Mouse (Mus musculus): ENCODE data around the gene Nfib. TPM values are rescaled to one million over a fixed set of nuclear protein-coding genes. Genes with fewer than 3 reads are reported as not detected.

Gene Nfib
- polyA plus RNA-seq, 1 experiment from 2014 or later = 32.3 TPM

GRCm38 (mm10) chr4:82692009-82692326 is 13.6 kb downstream of the Nfib start:
- Histone ChIP-seq H3K4me3 (ENCODE audit: low read length) (no peak overlapping the region), H3K9me3 (ENCODE audit: control insufficient read depth, low read length) (no peaks in the 10 kb centered on the region), H3K4me2 (ENCODE audit: low read depth, low read length) (no peak overlapping the region), H3K27me3 (replicated peaks; ENCODE audit: control insufficient read depth, insufficient read depth, low read length) (no peaks in the 10 kb centered on the region), H3K9ac (ENCODE audit: low read depth, low read length) (no peak overlapping the region), H3K36me3 (ENCODE audit: control insufficient read depth, insufficient read depth, low read length) (no peaks in the 10 kb centered on the region), H3K4me1 (ENCODE audit: control insufficient read depth, insufficient read depth, low read length) (no peaks in the 10 kb centered on the region), H3K27ac (ENCODE audit: low read length) (no peak overlapping the region)
- ATAC-seq = no peak
- WGBS = 23% methylated on average over 3 of the region's 3 CpGs

- WGBS = 49% methylated on average over 4 of the region's 4 CpGs
- Histone ChIP-seq H3K4me1 (ENCODE audit: control insufficient read depth, insufficient read depth, low read length) (no peaks in the 10 kb centered on the region), H3K9me3 (ENCODE audit: control insufficient read depth, low read length) (no peaks in the 10 kb centered on the region), H3K4me2 (ENCODE audit: low read depth, low read length) (no peak overlapping the region), H3K9ac (ENCODE audit: low read depth, low read length) (no peak overlapping the region), H3K27ac (ENCODE audit: low read length) (no peak overlapping the region; the same call in 1 of the 2 replicates), H3K4me3 (ENCODE audit: low read length) (no peak overlapping the region), H3K27me3 (replicated peaks; ENCODE audit: control insufficient read depth, insufficient read depth, low read length) (no peaks in the 10 kb centered on the region), H3K36me3 (ENCODE audit: control insufficient read depth, insufficient read depth, low read length) (no peaks in the 10 kb centered on the region)
- ATAC-seq = peak; percentile 36; the same call in 1 of the 2 replicates
Measured at GRCm38 (mm10) chr4:82691126-82692008, 14.2 kb downstream of the Nfib start.

- WGBS = 38% methylated on average over 7 of the region's 7 CpGs
- Histone ChIP-seq H3K36me3 (ENCODE audit: control insufficient read depth, insufficient read depth, low read length) (no peaks in the 10 kb centered on the region), H3K9ac (ENCODE audit: low read depth, low read length) (no peak overlapping the region), H3K27me3 (replicated peaks; ENCODE audit: control insufficient read depth, insufficient read depth, low read length) (no peaks in the 10 kb centered on the region), H3K27ac (ENCODE audit: low read length) (no peak overlapping the region), H3K9me3 (ENCODE audit: control insufficient read depth, low read length) (no peaks in the 10 kb centered on the region), H3K4me3 (ENCODE audit: low read length) (no peak overlapping the region), H3K4me1 (ENCODE audit: control insufficient read depth, insufficient read depth, low read length) (no peaks in the 10 kb centered on the region), H3K4me2 (ENCODE audit: low read depth, low read length) (no peak overlapping the region)
- peak; percentile 56; the same call in 1 of the 2 replicates for ATAC-seq
Measured at GRCm38 (mm10) chr4:82690267-82690666, 15.3 kb downstream of the Nfib start.

- H3K4me2 ChIP-seq (ENCODE audit: low read depth, low read length) = no peak overlapping the region
- ATAC-seq = no peak
- H3K27me3 ChIP-seq (replicated peaks; ENCODE audit: control insufficient read depth, insufficient read depth, low read length) = no peaks in the 10 kb centered on the region
- 87% methylated on average over 6 of the region's 6 CpGs for WGBS
- no peaks in the 10 kb centered on the region for H3K4me1 ChIP-seq (ENCODE audit: control insufficient read depth, insufficient read depth, low read length)
- H3K4me3 ChIP-seq (ENCODE audit: low read length) = no peak overlapping the region
- H3K36me3 ChIP-seq (ENCODE audit: control insufficient read depth, insufficient read depth, low read length) = no peaks in the 10 kb centered on the region
- no peak overlapping the region for H3K27ac ChIP-seq (ENCODE audit: low read length)
- no peaks in the 10 kb centered on the region for H3K9me3 ChIP-seq (ENCODE audit: control insufficient read depth, low read length)
- H3K9ac ChIP-seq (ENCODE audit: low read depth, low read length) = no peak overlapping the region
Measured at GRCm38 (mm10) chr4:82686037-82686436, 19.5 kb downstream of the Nfib start.

GRCm38 (mm10) chr4:82684088-82684715 is 21.3 kb downstream of the Nfib start:
- Histone ChIP-seq H3K36me3 (ENCODE audit: control insufficient read depth, insufficient read depth, low read length) (no peaks in the 10 kb centered on the region), H3K9me3 (ENCODE audit: control insufficient read depth, low read length) (no peaks in the 10 kb centered on the region), H3K27me3 (replicated peaks; ENCODE audit: control insufficient read depth, insufficient read depth, low read length) (no peaks in the 10 kb centered on the region), H3K27ac (ENCODE audit: low read length) (no peak overlapping the region), H3K4me2 (ENCODE audit: low read depth, low read length) (no peak overlapping the region), H3K9ac (ENCODE audit: low read depth, low read length) (no peak overlapping the region), H3K4me3 (ENCODE audit: low read length) (no peak overlapping the region), H3K4me1 (ENCODE audit: control insufficient read depth, insufficient read depth, low read length) (no peaks in the 10 kb centered on the region)
- 53% methylated on average over 12 of the region's 12 CpGs for WGBS
- no peak for ATAC-seq

GRCm38 (mm10) chr4:82683583-82683982 is 22.0 kb downstream of the Nfib start:
- H3K4me1 ChIP-seq (ENCODE audit: control insufficient read depth, insufficient read depth, low read length) = no peaks in the 10 kb centered on the region
- no peaks in the 10 kb centered on the region for H3K36me3 ChIP-seq (ENCODE audit: control insufficient read depth, insufficient read depth, low read length)
- H3K4me2 ChIP-seq (ENCODE audit: low read depth, low read length) = no peak overlapping the region
- no peak overlapping the region for H3K4me3 ChIP-seq (ENCODE audit: low read length)
- no peaks in the 10 kb centered on the region for H3K9me3 ChIP-seq (ENCODE audit: control insufficient read depth, low read length)
- H3K27ac ChIP-seq (ENCODE audit: low read length) = no peak overlapping the region
- no peaks in the 10 kb centered on the region for H3K27me3 ChIP-seq (replicated peaks; ENCODE audit: control insufficient read depth, insufficient read depth, low read length)
- ATAC-seq = no peak
- 89% methylated on average over 6 of the region's 6 CpGs for whole genome bisulfite sequencing
- H3K9ac ChIP-seq (ENCODE audit: low read depth, low read length) = no peak overlapping the region

- H3K9ac ChIP-seq (ENCODE audit: low read depth, low read length) = no peak overlapping the region
- H3K27ac ChIP-seq (ENCODE audit: low read length) = no peak overlapping the region
- H3K4me3 ChIP-seq (ENCODE audit: low read length) = no peak overlapping the region
- 88% methylated on average over 2 of the region's 2 CpGs for WGBS
- H3K9me3 ChIP-seq (ENCODE audit: control insufficient read depth, low read length) = no peaks in the 10 kb centered on the region
- no peak overlapping the region for H3K4me2 ChIP-seq (ENCODE audit: low read depth, low read length)
- H3K36me3 ChIP-seq (ENCODE audit: control insufficient read depth, insufficient read depth, low read length) = no peaks in the 10 kb centered on the region
- no peak for ATAC-seq
- H3K4me1 ChIP-seq (ENCODE audit: control insufficient read depth, insufficient read depth, low read length) = no peaks in the 10 kb centered on the region
- no peaks in the 10 kb centered on the region for H3K27me3 ChIP-seq (replicated peaks; ENCODE audit: control insufficient read depth, insufficient read depth, low read length)
Measured at GRCm38 (mm10) chr4:82676104-82676503, 29.4 kb downstream of the Nfib start.

GRCm38 (mm10) chr4:82667271-82667872 is 38.2 kb downstream of the Nfib start:
- Histone ChIP-seq H3K27ac (ENCODE audit: low read length) (no peak overlapping the region), H3K27me3 (replicated peaks; ENCODE audit: control insufficient read depth, insufficient read depth, low read length) (no peaks in the 10 kb centered on the region), H3K4me1 (ENCODE audit: control insufficient read depth, insufficient read depth, low read length) (no peaks in the 10 kb centered on the region), H3K4me2 (ENCODE audit: low read depth, low read length) (no peak overlapping the region), H3K4me3 (ENCODE audit: low read length) (no peak overlapping the region), H3K36me3 (ENCODE audit: control insufficient read depth, insufficient read depth, low read length) (no peaks in the 10 kb centered on the region), H3K9me3 (ENCODE audit: control insufficient read depth, low read length) (no peaks in the 10 kb centered on the region), H3K9ac (ENCODE audit: low read depth, low read length) (no peak overlapping the region)
- 85% methylated on average over 3 of the region's 3 CpGs for WGBS
- ATAC-seq = no peak

GRCm38 (mm10) chr4:82664436-82664835 is 41.1 kb downstream of the Nfib start:
- Histone ChIP-seq H3K9ac (ENCODE audit: low read depth, low read length) (no peak overlapping the region), H3K27me3 (replicated peaks; ENCODE audit: control insufficient read depth, insufficient read depth, low read length) (no peaks in the 10 kb centered on the region), H3K27ac (ENCODE audit: low read length) (no peak overlapping the region), H3K4me2 (ENCODE audit: low read depth, low read length) (no peak overlapping the region), H3K4me1 (ENCODE audit: control insufficient read depth, insufficient read depth, low read length) (no peaks in the 10 kb centered on the region), H3K36me3 (ENCODE audit: control insufficient read depth, insufficient read depth, low read length) (no peaks in the 10 kb centered on the region), H3K9me3 (ENCODE audit: control insufficient read depth, low read length) (no peaks in the 10 kb centered on the region), H3K4me3 (ENCODE audit: low read length) (no peak overlapping the region)
- WGBS = 64% methylated on average over 7 of the region's 7 CpGs
- no peak for ATAC-seq
